Mouse (Mus musculus) CH12.LX (cell line): ENCODE data around the gene Gm7879. TPM values are rescaled to one million over a fixed set of nuclear protein-coding genes. Genes with fewer than 3 reads are reported as not detected.

Experiments
- DNase-seq: peaks from one replicate; pipeline ENCODE4 v3.0.0-alpha.2; 2013; ENCODE audit errors: extremely low read depth
- H3K27ac ChIP-seq: 2 replicates; pipeline ENCODE4 v1.5.1; 2012; ENCODE audit warnings: low read depth, mild to moderate bottlenecking, control low read depth, moderate library complexity; ENCODE audit not compliant: insufficient read depth
- H3K27me3 ChIP-seq: replicated peaks from 2 replicates; pipeline ENCODE3; 2012; ENCODE audit warnings: inconsistent platforms
- H3K36me3 ChIP-seq, 2 experiments: replicated peaks in 1 of 2; 2 replicates each; pipeline versions ENCODE3 to v1.6.1; 2012; ENCODE audit warnings: inconsistent platforms in 1 of 2, low read length in 1 of 2, mild to moderate bottlenecking in 1 of 2, mixed read lengths in 1 of 2, moderate library complexity in 1 of 2; ENCODE audit not compliant: control insufficient read depth in 1 of 2, insufficient read depth in 1 of 2
- H3K4me1 ChIP-seq, 2 experiments: 2 replicates each; pipeline ENCODE4 v1.6.1; 2012; ENCODE audit warnings: inconsistent platforms in 1 of 2, moderate library complexity in 1 of 2; ENCODE audit not compliant: insufficient read depth in 2 of 2, control insufficient read depth in 1 of 2
- H3K4me2 ChIP-seq: 2 replicates; pipeline ENCODE4 v1.6.1; 2012; ENCODE audit warnings: low read depth, mild to moderate bottlenecking, control low read depth; ENCODE audit not compliant: poor library complexity, insufficient read depth, severe bottlenecking
- H3K4me3 ChIP-seq, 3 experiments: fragments of 150-350 bp in 1 of 3; sonication (generic) in 1 of 3; replicated peaks in 1 of 3; 2 replicates each; pipeline versions ENCODE3 to v1.5.1; 2011 to 2012; ENCODE audit warnings: low read depth in 2 of 3, low read length in 2 of 3, mild to moderate bottlenecking in 2 of 3, moderate library complexity in 2 of 3, control low read depth in 1 of 3, improper control_type of control experiment in 1 of 3, inconsistent platforms in 1 of 3, mixed read lengths in 1 of 3; ENCODE audit not compliant: poor library complexity in 1 of 3
- H3K79me2 ChIP-seq: replicated peaks from 2 replicates; pipeline ENCODE4 v1.6.1; 2012; ENCODE audit warnings: mild to moderate bottlenecking, moderate library complexity; ENCODE audit not compliant: control insufficient read depth, poor library complexity, insufficient read depth, severe bottlenecking; ENCODE audit errors: extremely low read depth
- H3K9ac ChIP-seq: 2 replicates; pipeline ENCODE4 v1.6.1; 2012; ENCODE audit warnings: low read depth, mild to moderate bottlenecking, control low read depth, moderate library complexity; ENCODE audit not compliant: insufficient read depth
- H3K9me3 ChIP-seq: replicated peaks from 2 replicates; pipeline ENCODE3; 2012; ENCODE audit warnings: low read length, inconsistent platforms, mixed read lengths
- CHD2 ChIP-seq: IDR thresholded peaks from 2 replicates; pipeline ENCODE4 v1.6.1; 2011; ENCODE audit warnings: low read length, improper control_type of control experiment
- CTCF ChIP-seq, 2 experiments: IDR thresholded peaks in 1 of 2; conservative IDR thresholded peaks in 1 of 2; 2 replicates each; pipeline ENCODE4 v1.5.1; 2011 to 2012; ENCODE audit warnings: low read depth in 2 of 2, low read length in 2 of 2, improper control_type of control experiment in 1 of 2, inconsistent platforms in 1 of 2, mild to moderate bottlenecking in 1 of 2, moderate library complexity in 1 of 2
- EP300 ChIP-seq: IDR thresholded peaks from 2 replicates; pipeline ENCODE4 v1.6.1; 2011; ENCODE audit warnings: low read length, improper control_type of control experiment
- GABPA ChIP-seq: IDR thresholded peaks from 2 replicates; pipeline ENCODE4 v1.6.1; 2012; ENCODE audit warnings: low read depth, low read length, improper control_type of control experiment, inconsistent platforms; ENCODE audit not compliant: insufficient replicate concordance
- HCFC1 ChIP-seq: IDR thresholded peaks from 2 replicates; pipeline ENCODE4 v1.6.1; 2012; ENCODE audit warnings: low read depth, mild to moderate bottlenecking, inconsistent platforms, low read length, improper control_type of control experiment
- JUN ChIP-seq: IDR thresholded peaks from 2 replicates; pipeline ENCODE4 v1.6.1; 2011; ENCODE audit warnings: low read depth, mild to moderate bottlenecking, low read length, improper control_type of control experiment, moderate library complexity; ENCODE audit not compliant: insufficient read depth
- JUND ChIP-seq: conservative IDR thresholded peaks from 2 replicates; pipeline ENCODE4 v1.6.1; 2011; ENCODE audit warnings: low read depth, low read length, improper control_type of control experiment
- MAFK ChIP-seq: IDR thresholded peaks from 2 replicates; pipeline ENCODE4 v1.6.1; 2011; ENCODE audit warnings: low read length, improper control_type of control experiment; ENCODE audit not compliant: insufficient replicate concordance
- MAX ChIP-seq: IDR thresholded peaks from 2 replicates; pipeline ENCODE4 v1.6.1; 2011; ENCODE audit warnings: low read length, improper control_type of control experiment
- MAZ ChIP-seq: IDR thresholded peaks from 2 replicates; pipeline ENCODE4 v1.6.1; 2012; ENCODE audit warnings: low read depth, mild to moderate bottlenecking, inconsistent platforms, low read length, improper control_type of control experiment, moderate library complexity
- MXI1 ChIP-seq: IDR thresholded peaks from 2 replicates; pipeline ENCODE4 v1.6.1; 2011; ENCODE audit warnings: mild to moderate bottlenecking, low read depth, low read length, improper control_type of control experiment
- NELFE ChIP-seq: IDR thresholded peaks from 2 replicates; pipeline ENCODE4 v1.6.1; 2011; ENCODE audit warnings: low read depth, low read length, improper control_type of control experiment
- NRF1 ChIP-seq: IDR thresholded peaks from 2 replicates; pipeline ENCODE4 v1.6.1; 2014; ENCODE audit warnings: low read depth, mild to moderate bottlenecking, inconsistent platforms, low read length, improper control_type of control experiment, moderate library complexity
- POLR2A ChIP-seq: IDR thresholded peaks from 2 replicates; pipeline ENCODE4 v1.6.1; 2011; ENCODE audit warnings: low read depth, mild to moderate bottlenecking, improper control_type of control experiment, low read length
- SIN3A ChIP-seq: IDR thresholded peaks from 2 replicates; pipeline ENCODE4 v1.6.1; 2012; ENCODE audit warnings: low read length, improper control_type of control experiment, inconsistent platforms
- TBP ChIP-seq: conservative IDR thresholded peaks from 2 replicates; pipeline ENCODE4 v1.6.1; 2011; ENCODE audit warnings: low read depth, low read length, improper control_type of control experiment
- ZC3H11A ChIP-seq: IDR thresholded peaks from 2 replicates; pipeline ENCODE4 v1.6.1; 2012; ENCODE audit warnings: low read depth, mild to moderate bottlenecking, inconsistent platforms, low read length, improper control_type of control experiment
- ZKSCAN1 ChIP-seq: IDR thresholded peaks from 2 replicates; pipeline ENCODE4 v1.6.1; 2012; ENCODE audit warnings: low read depth, inconsistent platforms, low read length, improper control_type of control experiment, borderline replicate concordance
- ZMIZ1 ChIP-seq: IDR thresholded peaks from 2 replicates; pipeline ENCODE4 v1.6.1; 2012; ENCODE audit warnings: low read depth, mild to moderate bottlenecking, inconsistent platforms, low read length, improper control_type of control experiment
- ZNF384 ChIP-seq: IDR thresholded peaks from 2 replicates; pipeline ENCODE4 v1.6.1; 2012; ENCODE audit warnings: low read depth, low read length, improper control_type of control experiment, inconsistent platforms
- dilution Hi-C: fragments of 300-500 bp; cut with MboI; formaldehyde crosslinking; loops from 2 replicates; pipeline ENCODE4 v1.14.3; 2020; ENCODE audit warnings: low sequenced_read_pairs; ENCODE audit not compliant: extremely low pct_unique_long_range_greater_than_20kb, extremely low pct_ligation_motif_present
- in situ Hi-C: fragments of 300-500 bp; cut with MboI; formaldehyde crosslinking; loops from 3 replicates; pipeline ENCODE4 v1.14.3; 2019; ENCODE audit warnings: low sequenced_read_pairs, low pct_ligation_motif_present, low pct_unique_long_range_greater_than_20kb, mixed read lengths
- polyA plus RNA-seq: library from polyadenylated mRNA; unstranded; fragments of >175 nt; gene quantifications from 2 replicates; pipeline ENCODE4 v1.2.1, GENCODE M21; 2012; ENCODE audit warnings: low read depth; ENCODE audit not compliant: insufficient read length
- total RNA-seq, 2 experiments: library from RNA; depleted of rRNA; stranded (reverse); fragments of 300-350 nt in 1 of 2; fragments of >200 nt in 1 of 2; gene quantifications; 2 replicates each; pipeline ENCODE4 v1.2.3; 2012 to 2014

Gene Gm7879
- total and polyA plus RNA-seq, 3 experiments: 1.0 to 16.3 (median 1.4) TPM

- in situ Hi-C loops: no loop called here
- TF ChIP-seq CHD2 (no peak), ZKSCAN1 (no peak), MAZ (no peak), TBP (no peak), ZC3H11A (no peak), CTCF (conservative IDR thresholded peaks at IDR 0.05 in 1 of 2, IDR thresholded peaks at IDR 0.05 in 1 of 2; ENCODE audit: low read depth in 2 of 2, low read length in 2 of 2) (no peak), HCFC1 (no peak), GABPA (no peak), JUND (no peak), SIN3A (no peak), POLR2A (no peak), NRF1 (no peak), MXI1 (no peak), EP300 (no peak), ZNF384 (no peak)
Measured at GRCm38 (mm10) chr5:43865316-43865715, 47.6 kb upstream of the Gm7879 start.

DNA sequence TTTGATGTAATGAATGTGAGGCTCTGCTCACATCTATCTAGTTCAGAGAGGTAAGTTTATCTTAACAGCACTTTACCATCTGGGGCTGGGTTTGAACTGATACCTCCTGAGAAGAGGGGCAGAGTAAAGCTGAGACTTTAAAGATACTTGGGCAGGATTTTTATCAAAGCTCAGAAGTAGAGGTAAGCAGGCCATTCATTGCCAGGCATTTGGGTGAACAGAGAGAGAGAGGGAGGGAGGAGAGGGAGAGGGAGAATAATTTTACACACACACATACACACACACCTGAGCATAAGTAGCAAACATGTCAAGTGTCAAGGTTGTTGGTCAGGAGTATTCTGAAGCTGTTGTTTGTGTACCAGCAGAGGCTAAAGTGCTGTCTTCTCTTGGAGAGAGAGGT lies 44.7 kb upstream of the Gm7879 start, which contains the start of gene Cd38:
Gene Cd38 (plus strand): TSS at position 301 of the 400 bp plus-strand sequence.
- peak within 1 kb of the TSS; percentile 65 for H3K4me2 ChIP-seq
- TF ChIP-seq EP300: no peak
- TF ChIP-seq MAX: no peak
- TF ChIP-seq MAZ: no peak
- TF ChIP-seq JUND: no peak
- no peak for TF ChIP-seq NELFE
- no peak for TF ChIP-seq ZC3H11A
- TF ChIP-seq JUN: no peak
- no peak for TF ChIP-seq NRF1
- no peak for TF ChIP-seq MAFK
- TF ChIP-seq SIN3A: no peak
- no peak for TF ChIP-seq ZMIZ1
- H3K36me3 ChIP-seq: no peaks in the 10 kb centered on the region
- no peaks in the 10 kb centered on the region for H3K9me3 ChIP-seq
- dilution Hi-C loops (no loop called here), in situ Hi-C loops (no loop called here)
- H3K27ac ChIP-seq: no peak within 1 kb of the TSS
- peak within 1 kb of the TSS; percentile 42 to 71 (median 54) for H3K4me3 ChIP-seq
- no peak for DNase-seq
- H3K79me2 ChIP-seq: no peaks in the 10 kb centered on the region
- no peaks in the 10 kb centered on the region for H3K27me3 ChIP-seq
- H3K9ac ChIP-seq: peak within 1 kb of the TSS; percentile 50
- peaks cover 5 to 35% of the 10 kb centered on the region in 2 experiments for H3K4me1 ChIP-seq

More at GRCm38 (mm10) chr5:43865316-43865715, 47.6 kb upstream of the Gm7879 start:
- H3K4me2 ChIP-seq: no peak overlapping the region
- peaks cover 0 to 27% of the 10 kb centered on the region in 2 experiments; a peak in 2 of 4 replicates for H3K4me1 ChIP-seq
- H3K9me3 ChIP-seq: no peaks in the 10 kb centered on the region
- H3K27ac ChIP-seq: no peak overlapping the region
- no peak overlapping the region for H3K4me3 ChIP-seq
- no peaks in the 10 kb centered on the region for H3K79me2 ChIP-seq
- no peak for DNase-seq
- H3K9ac ChIP-seq: no peak overlapping the region
- dilution Hi-C loops: no loop called here
- H3K36me3 ChIP-seq: no peaks in the 10 kb centered on the region
- H3K27me3 ChIP-seq: no peaks in the 10 kb centered on the region
